Mouse (Mus musculus): ENCODE data around the gene Fat2. TPM values are rescaled to one million over a fixed set of nuclear protein-coding genes. Genes with fewer than 3 reads are reported as not detected.
A peak's percentile ranks its signal among the peaks of the same experiment; 100 is the strongest.

Gene Fat2
- total RNA-seq, 1 experiment = 0.71 TPM

DNA sequence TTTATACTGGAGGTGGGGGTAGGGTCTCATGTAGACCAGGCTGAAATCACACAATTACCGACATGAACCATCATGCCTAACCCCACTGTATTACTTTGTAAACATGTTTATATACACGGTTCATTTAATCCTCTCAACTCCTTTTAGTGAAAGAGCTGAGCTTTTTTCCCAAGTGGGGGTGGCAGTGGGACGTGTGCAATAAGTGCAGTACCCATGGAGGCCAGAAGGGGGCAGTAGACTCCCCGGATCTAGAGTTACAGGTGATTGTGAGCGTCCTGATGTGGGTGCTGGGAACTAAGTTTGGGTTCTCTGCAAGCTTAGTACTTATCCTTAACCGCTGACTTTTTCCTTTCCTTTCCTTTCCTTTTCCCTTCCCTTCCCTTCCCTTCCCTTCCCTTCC, 37.5 kb upstream of the Fat2 start:
- no peak for TF ChIP-seq MAFK (IDR thresholded peaks at IDR 0.05; ENCODE audit: insufficient read depth, low read depth, low read length)
- no peak for TF ChIP-seq ZC3H11A (IDR thresholded peaks at IDR 0.05; ENCODE audit: borderline replicate concordance, low read depth, low read length)
- no peak for TF ChIP-seq HCFC1 (IDR thresholded peaks at IDR 0.05; ENCODE audit: borderline replicate concordance, insufficient read depth, low read length)
- TF ChIP-seq ZNF384 (IDR thresholded peaks at IDR 0.05; ENCODE audit: low read depth, low read length) = no peak
- TF ChIP-seq CHD2 (IDR thresholded peaks at IDR 0.05; ENCODE audit: low read depth, low read length) = no peak
- Histone ChIP-seq H3K9me3 (ENCODE audit: control insufficient read depth, insufficient read depth, low read depth, low read length) (no peaks in the 10 kb centered on the region), H3K4me1 (ENCODE audit: control insufficient read depth in 2 of 2, insufficient read depth in 2 of 2, low read length in 2 of 2, poor library complexity in 1 of 2) (peaks cover 0 to 3% of the 10 kb centered on the region in 2 experiments; a peak in 1 of 4 replicates), H3K36me3 (ENCODE audit: control insufficient read depth, insufficient read depth, low read length, poor library complexity, severe bottlenecking) (no peaks in the 10 kb centered on the region), H3K27ac (ENCODE audit: insufficient read depth, low read depth, low read length, poor library complexity, severe bottlenecking) (no peak overlapping the region), H3K4me3 (ENCODE audit: insufficient read depth in 1 of 2, low read depth in 1 of 2, low read length in 2 of 2, poor library complexity in 1 of 2, severe bottlenecking in 1 of 2) (no peak overlapping the region), H3K9ac (ENCODE audit: insufficient read depth, low read depth, low read length, poor library complexity, severe bottlenecking) (no peak overlapping the region)
- in situ Hi-C loops (cut with MboI; ENCODE audit: low sequenced_read_pairs in 2 of 2, unreplicated experiment in 2 of 2) = no loop called here
- peak; percentile 62 for DNase-seq (ENCODE audit: low read depth, low spot score)

DNA sequence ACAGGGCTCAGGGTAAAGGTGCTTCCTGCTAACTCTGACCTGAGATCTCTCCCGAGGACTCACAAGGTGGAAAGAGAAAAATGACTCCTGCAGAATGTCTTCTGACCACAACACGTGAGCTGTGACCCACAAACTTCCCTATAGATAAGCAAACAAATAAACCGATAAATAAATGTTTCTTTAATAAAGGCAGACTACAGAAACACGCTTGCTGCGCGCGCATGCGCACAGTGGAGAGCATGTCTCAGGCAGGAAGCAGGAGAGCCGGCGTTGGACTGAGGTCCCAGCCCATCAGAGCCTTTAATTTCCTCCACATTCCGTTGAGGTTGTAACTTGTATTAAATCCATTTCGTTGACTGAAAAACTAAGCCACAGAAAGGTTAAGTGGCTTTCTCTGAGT, 37.0 kb upstream of the Fat2 start:
- Histone ChIP-seq H3K9me3 (ENCODE audit: control insufficient read depth, insufficient read depth, low read depth, low read length) (no peaks in the 10 kb centered on the region), H3K9ac (ENCODE audit: insufficient read depth, low read depth, low read length, poor library complexity, severe bottlenecking) (no peak overlapping the region), H3K4me1 (ENCODE audit: control insufficient read depth in 2 of 2, insufficient read depth in 2 of 2, low read length in 2 of 2, poor library complexity in 1 of 2) (peaks cover 0 to 3% of the 10 kb centered on the region in 2 experiments; a peak in 1 of 4 replicates), H3K4me3 (ENCODE audit: insufficient read depth in 1 of 2, low read depth in 1 of 2, low read length in 2 of 2, poor library complexity in 1 of 2, severe bottlenecking in 1 of 2) (no peak overlapping the region), H3K36me3 (ENCODE audit: control insufficient read depth, insufficient read depth, low read length, poor library complexity, severe bottlenecking) (no peaks in the 10 kb centered on the region), H3K27ac (ENCODE audit: insufficient read depth, low read depth, low read length, poor library complexity, severe bottlenecking) (no peak overlapping the region)
- no peak for DNase-seq (ENCODE audit: low read depth, low spot score)
- in situ Hi-C loops (cut with MboI; ENCODE audit: low sequenced_read_pairs in 2 of 2, unreplicated experiment in 2 of 2) = no loop called here
- TF ChIP-seq CHD2 (IDR thresholded peaks at IDR 0.05; ENCODE audit: low read depth, low read length) = no peak
- TF ChIP-seq ZC3H11A (IDR thresholded peaks at IDR 0.05; ENCODE audit: borderline replicate concordance, low read depth, low read length) = no peak
- TF ChIP-seq ZNF384 (IDR thresholded peaks at IDR 0.05; ENCODE audit: low read depth, low read length) = no peak
- no peak for TF ChIP-seq HCFC1 (IDR thresholded peaks at IDR 0.05; ENCODE audit: borderline replicate concordance, insufficient read depth, low read length)
- TF ChIP-seq MAFK (IDR thresholded peaks at IDR 0.05; ENCODE audit: insufficient read depth, low read depth, low read length) = no peak

DNA sequence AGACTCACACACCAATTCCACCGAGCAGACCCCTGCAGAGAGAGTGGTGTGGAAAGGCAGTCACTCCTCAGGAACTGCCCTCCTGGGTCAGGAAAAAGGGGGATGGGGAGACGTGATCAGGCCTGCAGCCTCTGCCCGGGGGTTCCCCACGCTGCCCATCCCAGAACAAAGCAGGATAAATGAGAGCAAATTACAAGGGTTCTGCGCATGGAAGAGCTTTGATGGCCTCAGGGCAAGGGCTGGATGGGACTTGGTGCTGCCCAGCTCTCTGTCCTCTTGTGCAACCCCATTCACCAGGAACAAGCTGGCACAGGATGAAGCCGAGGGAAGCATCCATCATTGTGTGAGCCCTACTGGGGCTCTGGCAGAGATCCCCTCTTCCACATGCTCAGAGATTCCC, 35.6 kb upstream of the Fat2 start:
- H3K27ac ChIP-seq (ENCODE audit: insufficient read depth, low read depth, low read length, poor library complexity, severe bottlenecking) = no peak overlapping the region
- H3K36me3 ChIP-seq (ENCODE audit: control insufficient read depth, insufficient read depth, low read length, poor library complexity, severe bottlenecking) = no peaks in the 10 kb centered on the region

DNA sequence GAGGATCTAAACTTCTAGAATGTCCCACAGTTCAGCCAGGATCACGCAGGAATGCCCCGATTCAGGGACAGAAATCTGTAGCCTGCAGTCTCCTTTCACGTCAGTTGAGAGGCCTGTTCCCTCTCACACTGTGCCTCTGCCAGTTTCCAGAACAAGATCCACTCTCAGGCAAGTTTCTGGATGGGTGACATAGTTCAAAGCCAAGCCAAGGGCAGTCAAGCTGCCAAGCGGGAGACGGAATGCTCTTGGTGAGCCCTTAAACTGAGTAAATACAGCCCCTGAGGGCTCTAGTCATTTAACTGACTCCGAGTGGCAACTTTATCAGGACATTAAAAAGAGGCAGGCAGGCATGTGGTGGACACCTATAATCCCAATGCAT, 32.7 kb upstream of the Fat2 start:
- H3K4me1 ChIP-seq (ENCODE audit: control insufficient read depth in 2 of 2, insufficient read depth in 2 of 2, low read length in 2 of 2, poor library complexity in 1 of 2) = no peaks in the 10 kb centered on the region
- no peaks in the 10 kb centered on the region for H3K36me3 ChIP-seq (ENCODE audit: control insufficient read depth, insufficient read depth, low read length, poor library complexity, severe bottlenecking)
- no peak overlapping the region for H3K4me3 ChIP-seq (ENCODE audit: insufficient read depth in 1 of 2, low read depth in 1 of 2, low read length in 2 of 2, poor library complexity in 1 of 2, severe bottlenecking in 1 of 2)
- no peak overlapping the region for H3K9ac ChIP-seq (ENCODE audit: insufficient read depth, low read depth, low read length, poor library complexity, severe bottlenecking)
- no peak overlapping the region for H3K27ac ChIP-seq (ENCODE audit: insufficient read depth, low read depth, low read length, poor library complexity, severe bottlenecking)
- DNase-seq (ENCODE audit: low read depth, low spot score) = no peak
- H3K9me3 ChIP-seq (ENCODE audit: control insufficient read depth, insufficient read depth, low read depth, low read length) = no peaks in the 10 kb centered on the region
- TF ChIP-seq ZNF384 (IDR thresholded peaks at IDR 0.05; ENCODE audit: low read depth, low read length) = no peak
- TF ChIP-seq CHD2 (IDR thresholded peaks at IDR 0.05; ENCODE audit: low read depth, low read length) = no peak
- in situ Hi-C loops (cut with MboI; ENCODE audit: low sequenced_read_pairs in 2 of 2, unreplicated experiment in 2 of 2) = no loop called here

More for the DNA sequence above, 35.6 kb upstream of the Fat2 start:
- TF ChIP-seq CHD2 (IDR thresholded peaks at IDR 0.05; ENCODE audit: low read depth, low read length) (no peak), ZC3H11A (IDR thresholded peaks at IDR 0.05; ENCODE audit: borderline replicate concordance, low read depth, low read length) (no peak), MAFK (IDR thresholded peaks at IDR 0.05; ENCODE audit: insufficient read depth, low read depth, low read length) (no peak), ZNF384 (IDR thresholded peaks at IDR 0.05; ENCODE audit: low read depth, low read length) (no peak), HCFC1 (IDR thresholded peaks at IDR 0.05; ENCODE audit: borderline replicate concordance, insufficient read depth, low read length) (no peak)
- in situ Hi-C loops (cut with MboI; ENCODE audit: low sequenced_read_pairs in 2 of 2, unreplicated experiment in 2 of 2) = no loop called here
- H3K4me3 ChIP-seq (ENCODE audit: insufficient read depth in 1 of 2, low read depth in 1 of 2, low read length in 2 of 2, poor library complexity in 1 of 2, severe bottlenecking in 1 of 2) = no peak overlapping the region
- H3K9ac ChIP-seq (ENCODE audit: insufficient read depth, low read depth, low read length, poor library complexity, severe bottlenecking) = no peak overlapping the region
- H3K9me3 ChIP-seq (ENCODE audit: control insufficient read depth, insufficient read depth, low read depth, low read length) = no peaks in the 10 kb centered on the region
- no peak for DNase-seq (ENCODE audit: low read depth, low spot score)
- H3K4me1 ChIP-seq (ENCODE audit: control insufficient read depth in 2 of 2, insufficient read depth in 2 of 2, low read length in 2 of 2, poor library complexity in 1 of 2) = peaks cover 0 to 3% of the 10 kb centered on the region in 2 experiments; a peak in 1 of 4 replicates

DNA sequence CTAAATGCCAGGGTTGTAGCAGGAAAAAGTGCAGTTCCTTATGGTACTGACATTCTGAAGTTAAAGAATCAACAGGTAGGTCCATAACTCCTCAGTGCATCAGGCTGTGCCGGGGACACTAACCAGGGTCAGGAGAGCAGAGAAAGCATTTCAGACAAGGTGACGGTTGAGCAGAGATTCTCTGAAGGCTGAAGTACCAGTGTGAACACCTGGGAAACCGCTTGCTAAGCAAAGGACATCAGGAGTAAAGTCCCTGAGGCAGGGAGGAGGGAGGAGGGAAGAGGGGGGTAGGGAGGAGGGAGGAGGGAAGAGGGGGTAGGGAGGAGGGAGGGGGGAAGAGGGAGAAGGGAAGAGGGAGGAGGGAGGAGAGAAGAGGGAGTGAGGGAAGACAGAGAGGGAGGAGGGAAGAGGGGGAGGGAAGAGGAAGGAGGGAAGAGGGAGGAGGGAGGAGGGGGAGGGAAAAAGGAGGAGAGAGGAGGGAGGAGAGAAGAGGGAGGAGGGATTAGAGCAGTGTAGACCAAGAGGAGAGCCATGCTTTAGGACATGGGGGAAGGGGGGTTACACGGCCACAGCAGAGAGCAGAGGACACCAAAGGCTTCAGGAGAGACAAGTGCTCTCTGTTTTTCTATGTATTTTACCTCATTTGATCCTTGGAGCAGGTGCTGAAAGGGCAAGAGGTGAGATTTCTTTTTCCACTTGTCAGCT, 32.2 kb upstream of the Fat2 start:
- no peak for TF ChIP-seq CHD2 (IDR thresholded peaks at IDR 0.05; ENCODE audit: low read depth, low read length)
- no peak overlapping the region for H3K4me3 ChIP-seq (ENCODE audit: insufficient read depth in 1 of 2, low read depth in 1 of 2, low read length in 2 of 2, poor library complexity in 1 of 2, severe bottlenecking in 1 of 2)
- in situ Hi-C loops (cut with MboI; ENCODE audit: low sequenced_read_pairs in 2 of 2, unreplicated experiment in 2 of 2) = no loop called here
- no peak overlapping the region for H3K27ac ChIP-seq (ENCODE audit: insufficient read depth, low read depth, low read length, poor library complexity, severe bottlenecking)
- H3K4me1 ChIP-seq (ENCODE audit: control insufficient read depth in 2 of 2, insufficient read depth in 2 of 2, low read length in 2 of 2, poor library complexity in 1 of 2) = no peaks in the 10 kb centered on the region
- DNase-seq (ENCODE audit: low read depth, low spot score) = no peak
- H3K36me3 ChIP-seq (ENCODE audit: control insufficient read depth, insufficient read depth, low read length, poor library complexity, severe bottlenecking) = no peaks in the 10 kb centered on the region
- no peaks in the 10 kb centered on the region for H3K9me3 ChIP-seq (ENCODE audit: control insufficient read depth, insufficient read depth, low read depth, low read length)
- H3K9ac ChIP-seq (ENCODE audit: insufficient read depth, low read depth, low read length, poor library complexity, severe bottlenecking) = no peak overlapping the region

All from ES-E14 (cell line).